Mouse (Mus musculus): ENCODE data around the gene Rgs7bp.

GRCm38 (mm10) chr13:104940483-104940882, 114.2 kb downstream of the Rgs7bp start:
- TF ChIP-seq CTCF (IDR thresholded peaks at IDR 0.05; ENCODE audit: borderline replicate concordance, control insufficient read depth, extremely low read depth, insufficient read depth, low read length, poor library complexity): no peak
- TF ChIP-seq POLR2A (IDR thresholded peaks at IDR 0.05; ENCODE audit: control insufficient read depth, extremely low read depth, insufficient read depth, low read length, poor library complexity): no peak
